Comparison of ENCODE assay signal across 9 mouse cellular contexts in the genomic region with DNA sequence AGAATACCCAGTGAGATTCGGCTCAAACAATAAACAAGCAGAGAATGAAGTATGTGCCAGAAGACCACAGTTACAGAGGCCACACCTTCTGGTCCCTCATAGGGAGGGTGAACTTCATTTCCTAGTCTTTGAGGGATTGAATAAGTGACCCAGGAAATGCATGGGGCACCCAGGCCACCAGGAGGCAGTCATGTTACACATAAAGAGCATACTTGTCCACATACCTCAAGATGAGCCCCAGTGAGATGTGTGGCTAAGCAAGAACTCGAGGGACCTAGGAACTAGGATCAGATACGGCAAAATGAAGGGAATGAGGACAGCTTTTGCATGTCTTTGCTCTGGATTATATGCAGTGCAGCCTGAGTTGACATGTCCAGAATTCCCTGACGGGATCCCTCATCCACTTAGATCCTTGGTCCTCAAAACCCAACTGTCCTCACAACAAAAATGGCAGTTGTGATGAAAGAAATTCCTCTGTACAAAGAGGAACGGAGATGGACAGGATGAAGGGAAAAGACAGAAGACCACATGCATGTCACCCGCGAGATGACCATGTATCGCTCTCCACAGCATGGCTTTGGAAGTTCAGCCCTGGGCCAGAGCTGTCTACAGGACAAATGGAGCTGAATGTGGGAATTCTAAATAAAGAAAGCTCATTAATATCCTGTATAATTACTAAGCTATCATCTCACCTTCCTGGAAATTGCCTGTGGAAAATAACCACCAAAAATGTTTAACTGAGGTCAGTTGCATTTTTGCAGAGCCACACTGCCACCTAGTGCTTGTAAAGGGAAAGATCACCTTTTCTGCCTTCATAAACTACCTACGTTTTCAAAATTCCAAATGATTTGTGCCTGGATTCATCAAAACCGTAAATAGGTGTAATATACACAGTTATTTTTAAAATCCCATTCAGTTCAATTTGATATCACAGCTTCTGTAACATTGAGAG. TPM values are rescaled to one million over a fixed set of nuclear protein-coding genes. Genes with fewer than 3 reads are reported as not detected.
DNase-seq lines count a peak whose midpoint lies in the region; ATAC-seq and TF ChIP-seq lines count a peak whose summit lies in the region.
"Had no signal": no experiment of that assay in that cellular context is flagged by ENCODE, and none has a peak within 500 bp of the region (broad histone marks: within the 10 kb centered on the region; RNA-seq: fewer than 3 reads in every experiment).

No protein-coding gene starts in this region.

- no peak overlapping the region for H3K4me3 ChIP-seq in forebrain, embryonic 14.5 days (ENCODE audit: low read depth, low read length)
- H3K4me3 ChIP-seq in intestine, postnatal 0 days (ENCODE audit: low read depth, low read length), result no peak overlapping the region
- no peak overlapping the region for H3K4me3 ChIP-seq in midbrain, embryonic 15.5 days
- H3K4me3 ChIP-seq: embryonic facial prominence, embryonic 13.5 days had no signal

- TF ChIP-seq CTCF in brain, embryonic 14.5 days (IDR thresholded peaks at IDR 0.05; ENCODE audit: borderline replicate concordance, extremely low read depth, insufficient read depth, insufficient read length), result peak; percentile 59; the same call in 1 of the 2 replicates
- TF ChIP-seq CTCF in intestine, postnatal 0 days (IDR thresholded peaks at IDR 0.05; ENCODE audit: low read depth), result peak; percentile 84

- no peaks in the 10 kb centered on the region for H3K9me3 ChIP-seq in forebrain, embryonic 14.5 days (replicated peaks; ENCODE audit: control insufficient read depth, low read length)
- H3K9me3 ChIP-seq in intestine, postnatal 0 days (ENCODE audit: control insufficient read depth), result no peaks in the 10 kb centered on the region
- no peaks in the 10 kb centered on the region for H3K9me3 ChIP-seq in midbrain, embryonic 15.5 days
- H3K9me3 ChIP-seq: embryonic facial prominence, embryonic 13.5 days had no signal

- DNase-seq in ovary, postnatal 36 days (ENCODE audit: low spot score), result peak; percentile 54
- no peak for DNase-seq in ovary, adult 18-20 months (ENCODE audit: low spot score)
- peak; percentile 76 for DNase-seq in brain, embryonic 14.5 days (ENCODE audit: low read depth)
- DNase-seq in forebrain, embryonic 14.5 days (ENCODE audit: low spot score), result peak; percentile 80
- DNase-seq in left cerebral cortex, postnatal 14 days (ENCODE audit: low spot score in 2 of 2), result peak; percentile 71 to 83
- DNase-seq in thymus, postnatal 0 days (ENCODE audit: low spot score), result peak; percentile 65

- no peaks in the 10 kb centered on the region for H3K4me1 ChIP-seq in forebrain, embryonic 14.5 days (ENCODE audit: control insufficient read depth, insufficient read depth, low read length)
- no peaks in the 10 kb centered on the region for H3K4me1 ChIP-seq in intestine, postnatal 0 days (replicated peaks; ENCODE audit: control insufficient read depth, insufficient read depth, low read length)
- H3K4me1 ChIP-seq in midbrain, embryonic 15.5 days, result peaks cover 5% of the 10 kb centered on the region
- H3K4me1 ChIP-seq: embryonic facial prominence, embryonic 13.5 days had no signal

- no peak overlapping the region for H3K27ac ChIP-seq in forebrain, embryonic 14.5 days (ENCODE audit: low read depth, low read length)
- H3K27ac ChIP-seq in intestine, postnatal 0 days (ENCODE audit: low read depth, low read length), result peak overlapping the region; percentile 60; the same call in 1 of the 2 replicates
- no peak overlapping the region for H3K27ac ChIP-seq in midbrain, embryonic 15.5 days
- H3K27ac ChIP-seq: embryonic facial prominence, embryonic 13.5 days had no signal

- H3K27me3 ChIP-seq in forebrain, embryonic 14.5 days (replicated peaks; ENCODE audit: control insufficient read depth, insufficient read depth, low read length), result no peaks in the 10 kb centered on the region
- no peaks in the 10 kb centered on the region for H3K27me3 ChIP-seq in intestine, postnatal 0 days (replicated peaks; ENCODE audit: control insufficient read depth, insufficient read depth, low read length)
- no peaks in the 10 kb centered on the region for H3K27me3 ChIP-seq in midbrain, embryonic 15.5 days (replicated peaks)
- H3K27me3 ChIP-seq: embryonic facial prominence, embryonic 13.5 days had no signal

- H3K9ac ChIP-seq in forebrain, embryonic 14.5 days (ENCODE audit: low read length), result no peak overlapping the region
- H3K9ac ChIP-seq in intestine, postnatal 0 days (ENCODE audit: low read depth, low read length), result no peak overlapping the region
- no peak overlapping the region for H3K9ac ChIP-seq in midbrain, embryonic 15.5 days
- H3K9ac ChIP-seq: embryonic facial prominence, embryonic 13.5 days had no signal

- peak; percentile 67 for ATAC-seq in forebrain, embryonic 14.5 days
- ATAC-seq in intestine, postnatal 0 days, result no peak
- ATAC-seq in midbrain, embryonic 15.5 days (replicated peaks), result peak; percentile 35; the same call in 1 of the 2 replicates

- intact Hi-C loops in left cerebral cortex, postnatal 14 days (cut with DNase I), result loop anchor here (5.0 to 10.0 kb wide), 5 partner anchors 69 to 441 kb away; partner anchors contain the start of gene Cemip

- TF ChIP-seq POLR2A in brain, embryonic 14.5 days (IDR thresholded peaks at IDR 0.05; ENCODE audit: borderline replicate concordance, extremely low read depth, insufficient read depth, insufficient read length, poor library complexity, severe bottlenecking), result no peak

- peaks cover 47% of the 10 kb centered on the region for H3K36me3 ChIP-seq in forebrain, embryonic 14.5 days (ENCODE audit: control insufficient read depth, insufficient read depth, low read length)
- no peaks in the 10 kb centered on the region for H3K36me3 ChIP-seq in intestine, postnatal 0 days (ENCODE audit: control insufficient read depth, insufficient read depth)
- H3K36me3 ChIP-seq in midbrain, embryonic 15.5 days (replicated peaks), result 0 out of 2 replicates have a peak, but pooled peaks cover 5% of the 10 kb centered on the region

- no peak overlapping the region for H3K4me2 ChIP-seq in forebrain, embryonic 14.5 days (ENCODE audit: low read length)
- H3K4me2 ChIP-seq in intestine, postnatal 0 days (replicated peaks; ENCODE audit: low read depth), result no peak overlapping the region
- no peak overlapping the region for H3K4me2 ChIP-seq in midbrain, embryonic 15.5 days
- H3K4me2 ChIP-seq: embryonic facial prominence, embryonic 13.5 days had no signal

- WGBS in forebrain, embryonic 14.5 days, result 78% methylated on average over 10 of the region's 10 CpGs
- WGBS in intestine, postnatal 0 days, result 60% methylated on average over 10 of the region's 10 CpGs
- WGBS in midbrain, embryonic 15.5 days, result 69% methylated on average over 10 of the region's 10 CpGs

RNA-seq across cellular contexts. Expression of gene Arnt2, which starts 54.1 kb away (rescaled TPM):
- 172 and 207 TPM in 2 replicates for polyA plus RNA-seq in brain, embryonic 14.5 days (2012; rRNA removed)
- polyA plus RNA-seq in forebrain, embryonic 14.5 days (2014; fragmentation: Nextera tagmentation; extraction: Ambion mirVana), result 51.4 and 59.3 TPM in 2 replicates
- 2.6 and 2.7 TPM in 2 replicates for polyA plus RNA-seq in intestine, postnatal 0 days (2015; fragmentation: Nextera tagmentation; extraction: Ambion mirVana)
- 100 to 1,000 TPM; 189 to 193 TPM for total RNA-seq in left cerebral cortex, postnatal 14 days (2021)
- 88.4 and 96.8 TPM in 2 replicates for polyA plus RNA-seq in midbrain, embryonic 15.5 days (2015; fragmentation: Nextera tagmentation; extraction: Ambion mirVana)
- polyA plus RNA-seq in thymus, postnatal 0 days (2015; fragmentation: Nextera tagmentation; extraction: Ambion mirVana), result 0.61 and 1.3 TPM in 2 replicates

Comparison
In these comparisons a context has a peak if more than half of its experiments do, and no peak if none do; other contexts are left out.
1. RNA of gene Arnt2, which starts 54.1 kb away (polyA plus RNA-seq): 172 to 207 TPM in brain, embryonic 14.5 days, 88.4 to 96.8 TPM in midbrain, embryonic 15.5 days and 51.4 to 59.3 TPM in forebrain, embryonic 14.5 days; 2.6 to 2.7 TPM in intestine, postnatal 0 days and 0.61 to 1.3 TPM in thymus, postnatal 0 days; every median in the first group is over 10 times any median in the second.